Mouse (Mus musculus): ENCODE data around the gene Rp9. TPM values are rescaled to one million over a fixed set of nuclear protein-coding genes. Genes with fewer than 3 reads are reported as not detected.

The Rp9 gene
- polyA plus RNA-seq, 1 experiment from 2014 or later: 69.4 TPM

DNA sequence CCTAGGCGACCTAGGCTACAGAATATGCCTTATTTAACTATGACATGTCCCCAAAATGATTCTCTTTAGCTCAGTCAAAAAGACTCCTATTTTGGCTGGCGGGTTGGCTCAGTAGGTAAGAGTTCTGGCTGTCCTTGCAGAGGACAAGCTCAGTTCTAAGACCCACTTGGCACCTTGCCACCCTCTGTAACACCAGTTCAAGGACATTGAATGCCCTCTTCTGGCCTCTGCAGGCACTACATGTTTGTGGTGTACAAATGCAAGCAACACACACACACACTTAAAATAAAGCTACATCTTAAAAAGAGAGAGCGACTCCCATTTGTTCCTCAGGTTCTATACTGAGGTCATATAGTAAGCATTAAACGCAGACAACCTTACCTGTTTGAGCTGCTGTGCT lies 96.8 kb downstream of the Rp9 start:
- Histone ChIP-seq H3K9ac (no peak overlapping the region), H3K27me3 (ENCODE audit: control insufficient read depth, insufficient read depth, low read length) (no peaks in the 10 kb centered on the region), H3K4me3 (replicated peaks; ENCODE audit: low read length) (no peak overlapping the region), H3K4me1 (replicated peaks; ENCODE audit: control insufficient read depth, insufficient read depth, low read length) (no peaks in the 10 kb centered on the region), H3K9me3 (ENCODE audit: control insufficient read depth, low read length) (no peaks in the 10 kb centered on the region), H3K4me2 (replicated peaks) (no peak overlapping the region), H3K27ac (no peak overlapping the region), H3K36me3 (replicated peaks; ENCODE audit: control insufficient read depth, insufficient read depth) (no peaks in the 10 kb centered on the region; the same call in 1 of the 2 replicates)
- DNase-seq (ENCODE audit: low spot score): no peak
- 96% methylated on average over 4 of the region's 4 CpGs for WGBS
- ATAC-seq (ENCODE audit: low FRiP score): no peak

DNA sequence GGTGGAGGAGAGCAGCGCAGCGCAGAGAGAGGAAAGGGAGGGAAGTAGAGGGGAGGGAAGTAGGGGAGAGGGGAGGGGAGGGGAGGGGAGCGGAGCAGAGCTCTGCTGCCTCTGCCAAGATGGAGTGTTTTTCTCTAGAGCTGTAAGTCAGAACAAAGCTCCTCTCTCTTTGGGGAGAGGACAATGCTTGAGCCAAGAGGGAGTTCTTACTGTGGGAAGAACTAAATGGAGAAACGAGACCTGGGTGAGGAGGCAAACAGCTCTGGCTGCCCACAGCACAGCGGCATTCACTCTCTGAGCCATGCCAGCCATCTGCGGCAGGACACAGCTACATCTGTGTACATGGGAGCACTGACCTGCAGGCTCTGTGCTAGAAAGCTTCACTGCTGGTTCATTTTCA lies 101.5 kb downstream of the Rp9 start:
- ATAC-seq (ENCODE audit: low FRiP score) (no peak; the same call in 1 of the 2 replicates), DNase-seq (ENCODE audit: low spot score) (no peak)
- no peak overlapping the region for H3K27ac ChIP-seq
- H3K36me3 ChIP-seq (replicated peaks; ENCODE audit: control insufficient read depth, insufficient read depth): no peaks in the 10 kb centered on the region; the same call in 1 of the 2 replicates
- no peak overlapping the region for H3K9ac ChIP-seq
- no peak overlapping the region for H3K4me3 ChIP-seq (replicated peaks; ENCODE audit: low read length)
- 81% methylated on average over 6 of the region's 6 CpGs for WGBS
- no peaks in the 10 kb centered on the region for H3K9me3 ChIP-seq (ENCODE audit: control insufficient read depth, low read length)
- H3K4me2 ChIP-seq (replicated peaks): no peak overlapping the region
- no peaks in the 10 kb centered on the region for H3K4me1 ChIP-seq (replicated peaks; ENCODE audit: control insufficient read depth, insufficient read depth, low read length)
- H3K27me3 ChIP-seq (ENCODE audit: control insufficient read depth, insufficient read depth, low read length): no peaks in the 10 kb centered on the region

DNA sequence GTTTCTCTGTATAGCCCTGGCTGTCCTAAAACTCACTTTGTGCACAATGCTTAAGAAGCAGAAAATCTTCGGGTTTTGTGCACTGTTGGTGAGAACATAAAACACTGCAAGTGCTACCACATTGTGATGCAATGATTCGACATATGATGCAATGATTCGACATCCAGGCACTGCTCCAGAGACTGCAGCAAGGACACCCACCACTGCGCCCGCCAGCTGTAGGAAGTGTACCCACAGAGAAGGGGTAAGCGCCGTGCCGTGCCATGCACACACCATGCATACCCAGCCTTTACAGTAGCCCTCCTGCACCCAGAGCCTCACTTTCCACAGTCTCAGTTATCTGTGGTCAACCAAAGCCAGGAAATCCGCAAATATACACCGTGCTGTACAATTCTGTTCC lies 102.9 kb downstream of the Rp9 start:
- Histone ChIP-seq H3K9ac (no peak overlapping the region), H3K4me1 (replicated peaks; ENCODE audit: control insufficient read depth, insufficient read depth, low read length) (no peaks in the 10 kb centered on the region), H3K4me2 (replicated peaks) (no peak overlapping the region), H3K9me3 (ENCODE audit: control insufficient read depth, low read length) (no peaks in the 10 kb centered on the region), H3K27me3 (ENCODE audit: control insufficient read depth, insufficient read depth, low read length) (no peaks in the 10 kb centered on the region), H3K36me3 (replicated peaks; ENCODE audit: control insufficient read depth, insufficient read depth) (peaks cover 3% of the 10 kb centered on the region; the same call in 1 of the 2 replicates), H3K27ac (no peak overlapping the region), H3K4me3 (replicated peaks; ENCODE audit: low read length) (no peak overlapping the region)
- WGBS: 98% methylated on average over 10 of the region's 10 CpGs
- ATAC-seq (ENCODE audit: low FRiP score) (no peak), DNase-seq (ENCODE audit: low spot score) (no peak)

GRCm38 (mm10) chr9:22366221-22366620 lies 103.3 kb downstream of the Rp9 start:
- no peak overlapping the region for H3K4me2 ChIP-seq (replicated peaks)
- 100% methylated on average over 2 of the region's 2 CpGs for WGBS
- ATAC-seq (ENCODE audit: low FRiP score): no peak

More at GRCm38 (mm10) chr9:22366221-22366620, 103.3 kb downstream of the Rp9 start:
- H3K4me1 ChIP-seq (replicated peaks; ENCODE audit: control insufficient read depth, insufficient read depth, low read length): no peaks in the 10 kb centered on the region
- H3K9me3 ChIP-seq (ENCODE audit: control insufficient read depth, low read length): no peaks in the 10 kb centered on the region
- no peaks in the 10 kb centered on the region for H3K27me3 ChIP-seq (ENCODE audit: control insufficient read depth, insufficient read depth, low read length)
- H3K4me3 ChIP-seq (replicated peaks; ENCODE audit: low read length): no peak overlapping the region
- no peak overlapping the region for H3K27ac ChIP-seq
- peaks cover 3% of the 10 kb centered on the region; the same call in 1 of the 2 replicates for H3K36me3 ChIP-seq (replicated peaks; ENCODE audit: control insufficient read depth, insufficient read depth)
- DNase-seq (ENCODE audit: low spot score): no peak
- no peak overlapping the region for H3K9ac ChIP-seq

Other genes starting within 250 kb of the Rp9 start
- 10.5 and 11.5 TPM in 2 replicates for gene Zfp809, start 244.0 kb downstream of the Rp9 start, polyA plus RNA-seq (2014; fragmentation: Nextera tagmentation; extraction: Ambion mirVana)
- gene Zfp599, start 209.8 kb downstream of the Rp9 start, polyA plus RNA-seq (2014; fragmentation: Nextera tagmentation; extraction: Ambion mirVana): 8.5 and 8.6 TPM in 2 replicates
- gene Zfp810, start 162.1 kb downstream of the Rp9 start, polyA plus RNA-seq (2014; fragmentation: Nextera tagmentation; extraction: Ambion mirVana): 28.0 and 32.8 TPM in 2 replicates
- gene Anln, start 80.6 kb downstream of the Rp9 start, polyA plus RNA-seq (2014; fragmentation: Nextera tagmentation; extraction: Ambion mirVana): 6.4 and 6.6 TPM in 2 replicates
- gene 9530077C05Rik, start 58.2 kb downstream of the Rp9 start, polyA plus RNA-seq (2014; fragmentation: Nextera tagmentation; extraction: Ambion mirVana): 11.8 and 14.9 TPM in 2 replicates
- gene Gm17545, start 15.5 kb downstream of the Rp9 start, polyA plus RNA-seq (2014; fragmentation: Nextera tagmentation; extraction: Ambion mirVana): not detected in 2 replicates
- 20.0 and 22.7 TPM in 2 replicates for gene Bbs9, start 6.0 kb upstream of the Rp9 start, polyA plus RNA-seq (2014; fragmentation: Nextera tagmentation; extraction: Ambion mirVana)

Measured in hindbrain, embryonic 14.5 days (tissue).